Mouse (Mus musculus) spleen, adult 2 months (tissue): ENCODE results near the gene Cnpy4. TPM values are rescaled to one million over a fixed set of nuclear protein-coding genes. Genes with fewer than 3 reads are reported as not detected.

ENCODE experiments used
- DNase-seq, 2 experiments: peaks; one replicate each; pipeline versions ENCODE4 v3.0.0 to v3.0.0-alpha.2; 2012 to 2021; ENCODE audit warnings: low spot score in 2 of 2, low read depth in 1 of 2
- H3K27ac ChIP-seq: fragments of 200-500 bp; 2 replicates; pipeline ENCODE4 v1.5.1; 2012; ENCODE audit warnings: low read length, inconsistent platforms; ENCODE audit not compliant: insufficient read depth
- H3K27me3 ChIP-seq: fragments of 200-500 bp; 2 replicates; pipeline ENCODE4 v1.6.1; 2012; ENCODE audit warnings: mild to moderate bottlenecking, moderate library complexity, low read length, inconsistent platforms; ENCODE audit not compliant: control insufficient read depth, insufficient read depth
- H3K36me3 ChIP-seq: fragments of 200-500 bp; 2 replicates; pipeline ENCODE4 v1.6.1; 2012; ENCODE audit warnings: mild to moderate bottlenecking, low read length, inconsistent platforms; ENCODE audit not compliant: control insufficient read depth, insufficient read depth
- H3K4me1 ChIP-seq: fragments of 200-500 bp; 2 replicates; pipeline ENCODE4 v1.6.1; 2011; ENCODE audit warnings: inconsistent platforms; ENCODE audit not compliant: control insufficient read depth, insufficient read depth, insufficient read length
- H3K4me3 ChIP-seq: fragments of 200-500 bp; 2 replicates; pipeline ENCODE4 v1.5.1; 2011; ENCODE audit warnings: mild to moderate bottlenecking, inconsistent platforms; ENCODE audit not compliant: insufficient read depth, insufficient read length; ENCODE audit errors: extremely low read depth
- CTCF ChIP-seq: fragments of 200-500 bp; IDR thresholded peaks from 2 replicates; pipeline ENCODE4 v1.5.1; 2011; ENCODE audit warnings: mild to moderate bottlenecking, inconsistent platforms; ENCODE audit not compliant: insufficient read depth, insufficient read length, insufficient replicate concordance; ENCODE audit errors: extremely low read depth
- POLR2A ChIP-seq: fragments of 200-500 bp; IDR thresholded peaks from 2 replicates; pipeline ENCODE4 v1.6.1; 2011; ENCODE audit warnings: low read depth, low read length, inconsistent platforms
- WGBS: fragments of 180-500 bp; shearing (Covaris S2); methylation state at CpG from one replicate; pipeline ENCODE4 v1.1.7; 2018; 5-methylcytosine and 5-hydroxymethylcytosine counted together
- polyA plus RNA-seq: library from polyadenylated mRNA; depleted of rRNA; stranded (reverse); fragments of >200 nt; gene quantifications from 2 replicates; pipeline ENCODE4 v1.2.3, GENCODE M21; 2012

Gene Cnpy4
- polyA plus RNA-seq, 1 experiment = 4.3 TPM

GRCm38 (mm10) chr5:138160842-138161665 is 26.2 kb upstream of the Cnpy4 start, which contains the start of gene Cops6:
Cops6 (plus strand) TSS chr5:138161071.
- Histone ChIP-seq H3K4me1 (peaks cover 3% of the 10 kb centered on the region; the same call in 1 of the 2 replicates), H3K27ac (peak within 1 kb of the TSS; percentile 21; the same call in 1 of the 2 replicates), H3K36me3 (peaks cover 17% of the 10 kb centered on the region), H3K27me3 (no peaks in the 10 kb centered on the region), H3K4me3 (peak within 1 kb of the TSS; percentile 87)
- TF ChIP-seq CTCF (no peak), POLR2A (peak; percentile 58)
- WGBS = under 1% methylated on average over 42 of the region's 42 CpGs
- DNase-seq = peak; percentile 83 to 95

- Histone ChIP-seq H3K27me3 (no peaks in the 10 kb centered on the region), H3K4me1 (peaks cover 3% of the 10 kb centered on the region; the same call in 1 of the 2 replicates), H3K4me3 (no peak overlapping the region), H3K27ac (no peak overlapping the region), H3K36me3 (peaks cover 36% of the 10 kb centered on the region)
- TF ChIP-seq CTCF (no peak), POLR2A (no peak)
- WGBS = 81% methylated on average over 6 of the region's 6 CpGs
- no peak for DNase-seq
These were observed 24.2 kb upstream of the Cnpy4 start for GRCm38 (mm10) chr5:138163046-138163445.

- no peak overlapping the region for H3K4me3 ChIP-seq
- peaks cover 3% of the 10 kb centered on the region; the same call in 1 of the 2 replicates for H3K4me1 ChIP-seq
- 91% methylated on average over 10 of the region's 10 CpGs for WGBS
- no peaks in the 10 kb centered on the region for H3K27me3 ChIP-seq
- no peak overlapping the region for H3K27ac ChIP-seq
- DNase-seq = no peak
- peaks cover 39% of the 10 kb centered on the region for H3K36me3 ChIP-seq
- TF ChIP-seq POLR2A (no peak), CTCF (no peak)
These were observed 23.7 kb upstream of the Cnpy4 start for GRCm38 (mm10) chr5:138163610-138164009.

GRCm38 (mm10) chr5:138165594-138165993 is 21.7 kb upstream of the Cnpy4 start:
- H3K4me3 ChIP-seq = no peak overlapping the region

GRCm38 (mm10) chr5:138170936-138171561 is 16.2 kb upstream of the Cnpy4 start:
- no peak; the same call in 1 of the 2 replicates for TF ChIP-seq POLR2A
- TF ChIP-seq CTCF = 0 out of 2 replicates have a peak, but pooled peaks have one; percentile 0
- DNase-seq = peak; percentile 90 to 93
- Histone ChIP-seq H3K27ac (peak overlapping the region; percentile 94), H3K27me3 (no peaks in the 10 kb centered on the region), H3K36me3 (peaks cover 25% of the 10 kb centered on the region), H3K4me1 (no peaks in the 10 kb centered on the region), H3K4me3 (peak overlapping the region; percentile 92)
- under 1% methylated on average over 47 of the region's 47 CpGs for WGBS

More at GRCm38 (mm10) chr5:138165594-138165993, 21.7 kb upstream of the Cnpy4 start:
- H3K27ac ChIP-seq = no peak overlapping the region
- H3K36me3 ChIP-seq = peaks cover 39% of the 10 kb centered on the region
- DNase-seq = no peak
- WGBS = 97% methylated on average over 8 of the region's 8 CpGs
- no peaks in the 10 kb centered on the region for H3K27me3 ChIP-seq
- TF ChIP-seq POLR2A (no peak), CTCF (no peak)
- peaks cover 3% of the 10 kb centered on the region; the same call in 1 of the 2 replicates for H3K4me1 ChIP-seq

- no peak for TF ChIP-seq CTCF
- TF ChIP-seq POLR2A = peak; percentile 29; the same call in 1 of the 2 replicates
These were observed 15.4 kb upstream of the Cnpy4 start, which contains the start of the genes Ap4m1 and Mcm7 for GRCm38 (mm10) chr5:138171695-138172491. Ap4m1 (plus strand) TSS chr5:138172002. Mcm7 (minus strand) TSS chr5:138172422.

More at GRCm38 (mm10) chr5:138171695-138172491, 15.4 kb upstream of the Cnpy4 start, which contains the start of the genes Ap4m1 and Mcm7:
- H3K27me3 ChIP-seq = no peaks in the 10 kb centered on the region
- H3K36me3 ChIP-seq = peaks cover 19% of the 10 kb centered on the region
- DNase-seq = peak; percentile 92 to 93
- H3K27ac ChIP-seq = peak within 1 kb of the TSS; percentile 94
- peak within 1 kb of the TSS; percentile 92 for H3K4me3 ChIP-seq
- WGBS = under 1% methylated on average over 54 of the region's 54 CpGs
- H3K4me1 ChIP-seq = no peaks in the 10 kb centered on the region
